Comparison of ENCODE assay signal across 10 mouse cellular contexts in the genomic region with DNA sequence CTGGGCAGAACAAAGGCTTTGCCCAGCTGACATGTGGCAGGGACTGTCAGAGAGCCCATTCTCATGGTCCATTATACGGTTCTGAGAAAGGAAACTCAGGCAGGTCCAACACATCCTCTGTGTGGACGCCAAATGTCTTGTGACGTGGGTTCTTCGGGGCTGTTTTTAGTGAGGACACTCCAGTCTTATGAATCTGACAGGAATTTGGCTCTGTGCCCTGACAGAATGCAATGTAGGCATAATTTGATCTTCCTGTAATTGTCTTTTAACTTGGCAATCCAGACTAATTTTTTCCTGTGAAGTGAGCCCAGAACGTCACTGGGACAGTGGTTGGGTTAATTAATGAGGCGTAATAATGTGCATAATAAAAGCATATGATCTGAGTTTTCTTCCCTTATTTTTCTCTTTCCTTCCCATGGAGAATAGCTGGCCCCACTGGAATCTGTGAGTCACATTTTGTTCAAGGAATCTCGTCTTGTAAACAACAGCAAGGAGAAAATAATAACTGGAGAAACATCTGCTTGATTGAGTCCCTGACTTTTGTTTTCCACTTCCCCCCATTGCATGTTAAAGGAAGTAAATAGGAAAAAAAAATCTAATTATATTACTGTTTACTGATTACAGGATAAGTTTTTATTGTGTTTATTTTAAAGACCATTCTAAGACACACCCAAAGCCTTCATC.
DNase-seq lines count a peak whose midpoint lies in the region; ATAC-seq and TF ChIP-seq lines count a peak whose summit lies in the region.
"Had no signal": no experiment of that assay in that cellular context is flagged by ENCODE, and none has a peak within 500 bp of the region (broad histone marks: within the 10 kb centered on the region; RNA-seq: fewer than 3 reads in every experiment).

No protein-coding gene starts in this region.

- ATAC-seq in heart, embryonic 16.5 days (replicated peaks; ENCODE audit: extremely low read depth, insufficient read depth, low FRiP score), result peak; percentile 70
- peak; percentile 91 for ATAC-seq in lung, embryonic 14.5 days (ENCODE audit: insufficient read depth)
- no peak for ATAC-seq in megakaryocyte, adult 5-6 weeks (ENCODE audit: poor library complexity, severe bottlenecking)
- no peak for ATAC-seq in megakaryocyte progenitor cell, adult 5-6 weeks (replicated peaks; ENCODE audit: poor library complexity)

- DNase-seq in layer of hippocampus, adult 18-20 months (ENCODE audit: low spot score in 2 of 2), result peak; percentile 1 to 5
- no peak for DNase-seq in layer of hippocampus, adult 9-11 months
- DNase-seq in adrenal gland, postnatal 10 days, result peak; percentile 62
- DNase-seq in lung, embryonic 14.5 days, result peak; percentile 96
- DNase-seq in thymus, postnatal 4 days, result no peak
- DNase-seq: liver, embryonic 13.5 days had no signal

- H3K27me3 ChIP-seq in heart, embryonic 16.5 days (ENCODE audit: control insufficient read depth, insufficient read depth, low read length), result no peaks in the 10 kb centered on the region
- H3K27me3 ChIP-seq in lung, embryonic 14.5 days (ENCODE audit: insufficient read depth, low read length), result 0 out of 2 replicates have a peak, but pooled peaks cover 5% of the 10 kb centered on the region
- H3K27me3 ChIP-seq: heart, embryonic 15.5 days; liver, embryonic 13.5 days had no signal

- no peak overlapping the region; the same call in 1 of the 2 replicates for H3K27ac ChIP-seq in heart, embryonic 16.5 days (ENCODE audit: low read length)
- peak overlapping the region; percentile 42; the same call in 1 of the 2 replicates for H3K27ac ChIP-seq in lung, embryonic 14.5 days (ENCODE audit: low read depth)
- H3K27ac ChIP-seq: heart, embryonic 15.5 days; liver, embryonic 13.5 days had no signal

- H3K4me1 ChIP-seq in heart, embryonic 16.5 days (ENCODE audit: control insufficient read depth, insufficient read depth, low read length), result no peaks in the 10 kb centered on the region
- peaks cover 6% of the 10 kb centered on the region; the same call in 1 of the 2 replicates for H3K4me1 ChIP-seq in lung, embryonic 14.5 days (ENCODE audit: insufficient read depth)
- H3K4me1 ChIP-seq: liver, embryonic 13.5 days had no signal

- H3K9me3 ChIP-seq in heart, embryonic 16.5 days (replicated peaks; ENCODE audit: control insufficient read depth, low read length), result no peaks in the 10 kb centered on the region
- H3K9me3 ChIP-seq in lung, embryonic 14.5 days (ENCODE audit: low read depth, low read length), result no peaks in the 10 kb centered on the region
- H3K9me3 ChIP-seq: heart, embryonic 15.5 days; liver, embryonic 13.5 days had no signal

- no peak overlapping the region for H3K9ac ChIP-seq in heart, embryonic 16.5 days (ENCODE audit: low read length)
- no peak overlapping the region for H3K9ac ChIP-seq in lung, embryonic 14.5 days
- H3K9ac ChIP-seq: heart, embryonic 15.5 days; liver, embryonic 13.5 days had no signal

- no peak for TF ChIP-seq CTCF in lung, embryonic 14.5 days (IDR thresholded peaks at IDR 0.05; ENCODE audit: low read depth)

- H3K4me3 ChIP-seq in heart, embryonic 16.5 days (ENCODE audit: low read length), result no peak overlapping the region
- no peak overlapping the region for H3K4me3 ChIP-seq in lung, embryonic 14.5 days (ENCODE audit: low read depth, low read length)
- H3K4me3 ChIP-seq: heart, embryonic 15.5 days; liver, embryonic 13.5 days had no signal

- no peaks in the 10 kb centered on the region for H3K36me3 ChIP-seq in heart, embryonic 16.5 days (ENCODE audit: control insufficient read depth, insufficient read depth)
- H3K36me3 ChIP-seq in lung, embryonic 14.5 days (ENCODE audit: insufficient read depth), result no peaks in the 10 kb centered on the region
- H3K36me3 ChIP-seq: heart, embryonic 15.5 days; liver, embryonic 13.5 days had no signal

- whole genome bisulfite sequencing in heart, embryonic 16.5 days, result 38% methylated on average over 7 of the region's 7 CpGs
- 31% methylated on average over 7 of the region's 7 CpGs for WGBS in lung, embryonic 14.5 days

- H3K4me2 ChIP-seq in heart, embryonic 16.5 days (ENCODE audit: low read depth, low read length), result no peak overlapping the region
- 0 out of 2 replicates have a peak overlapping the region, but pooled peaks have one; percentile 15 for H3K4me2 ChIP-seq in lung, embryonic 14.5 days
- H3K4me2 ChIP-seq: heart, embryonic 15.5 days; liver, embryonic 13.5 days had no signal

Comparison
In these comparisons a context has a peak if more than half of its experiments do, and no peak if none do; other contexts are left out.
1. DNase-seq: peak in layer of hippocampus, adult 18-20 months (2 of 2), adrenal gland, postnatal 10 days (single experiment) and lung, embryonic 14.5 days (single experiment); none in layer of hippocampus, adult 9-11 months (single experiment) and thymus, postnatal 4 days (single experiment).
2. ATAC-seq: peak in heart, embryonic 16.5 days (single experiment) and lung, embryonic 14.5 days (single experiment); none in megakaryocyte, adult 5-6 weeks (single experiment) and megakaryocyte progenitor cell, adult 5-6 weeks (single experiment).